Mouse (Mus musculus): ENCODE data around the gene Txnrd2. TPM values are rescaled to one million over a fixed set of nuclear protein-coding genes. Genes with fewer than 3 reads are reported as not detected.

Gene Txnrd2
- total and polyA plus RNA-seq, 3 experiments = 14.6 to 24.1 (median 22.0) TPM

- in situ Hi-C loops (cut with MboI; ENCODE audit: low pct_ligation_motif_present, low pct_unique_long_range_greater_than_20kb, low sequenced_read_pairs) (no loop called here), dilution Hi-C loops (cut with MboI; ENCODE audit: extremely low pct_ligation_motif_present, extremely low pct_unique_long_range_greater_than_20kb, low sequenced_read_pairs) (no loop called here)
- no peak overlapping the region for H3K4me3 ChIP-seq (replicated peaks in 1 of 3; ENCODE audit: low read depth in 2 of 3, low read length in 2 of 3, poor library complexity in 1 of 3)
- no peak for DNase-seq (ENCODE audit: extremely low read depth)
- no peaks in the 10 kb centered on the region for H3K27me3 ChIP-seq (replicated peaks)
- no peak for TF ChIP-seq POLR2AphosphoS2 (IDR thresholded peaks at IDR 0.05; ENCODE audit: low read depth, low read length)
- no peaks in the 10 kb centered on the region for H3K79me2 ChIP-seq (replicated peaks; ENCODE audit: control insufficient read depth, extremely low read depth, insufficient read depth, poor library complexity, severe bottlenecking)
- no peaks in the 10 kb centered on the region for H3K9me3 ChIP-seq (replicated peaks; ENCODE audit: low read length)
- H3K27ac ChIP-seq (ENCODE audit: insufficient read depth, low read depth) = no peak overlapping the region
- no peak overlapping the region for H3K4me2 ChIP-seq (ENCODE audit: insufficient read depth, low read depth, poor library complexity, severe bottlenecking)
- no peak overlapping the region for H3K9ac ChIP-seq (ENCODE audit: insufficient read depth, low read depth)
- no peaks in the 10 kb centered on the region for H3K4me1 ChIP-seq (ENCODE audit: control insufficient read depth in 1 of 2, insufficient read depth in 2 of 2)
- peaks cover 18 to 95% of the 10 kb centered on the region in 2 experiments for H3K36me3 ChIP-seq (replicated peaks in 1 of 2; ENCODE audit: control insufficient read depth in 1 of 2, insufficient read depth in 1 of 2, low read length in 1 of 2)
These were observed 45.8 kb downstream of the Txnrd2 start for GRCm38 (mm10) chr16:18471976-18472375.

- no peak for DNase-seq (ENCODE audit: extremely low read depth)
- Histone ChIP-seq H3K4me1 (ENCODE audit: control insufficient read depth in 1 of 2, insufficient read depth in 2 of 2) (no peaks in the 10 kb centered on the region), H3K27ac (ENCODE audit: insufficient read depth, low read depth) (no peak overlapping the region), H3K36me3 (replicated peaks in 1 of 2; ENCODE audit: control insufficient read depth in 1 of 2, insufficient read depth in 1 of 2, low read length in 1 of 2) (peaks cover 19 to 95% of the 10 kb centered on the region in 2 experiments), H3K27me3 (replicated peaks) (no peaks in the 10 kb centered on the region), H3K79me2 (replicated peaks; ENCODE audit: control insufficient read depth, extremely low read depth, insufficient read depth, poor library complexity, severe bottlenecking) (no peaks in the 10 kb centered on the region), H3K9ac (ENCODE audit: insufficient read depth, low read depth) (no peak overlapping the region), H3K4me3 (replicated peaks in 1 of 3; ENCODE audit: low read depth in 2 of 3, low read length in 2 of 3, poor library complexity in 1 of 3) (no peak overlapping the region), H3K9me3 (replicated peaks; ENCODE audit: low read length) (no peaks in the 10 kb centered on the region), H3K4me2 (ENCODE audit: insufficient read depth, low read depth, poor library complexity, severe bottlenecking) (no peak overlapping the region)
- in situ Hi-C loops (cut with MboI; ENCODE audit: low pct_ligation_motif_present, low pct_unique_long_range_greater_than_20kb, low sequenced_read_pairs) = no loop called here
- dilution Hi-C loops (cut with MboI; ENCODE audit: extremely low pct_ligation_motif_present, extremely low pct_unique_long_range_greater_than_20kb, low sequenced_read_pairs) = no loop called here
- TF ChIP-seq NRF1 (IDR thresholded peaks at IDR 0.05; ENCODE audit: low read depth, low read length) = no peak
- TF ChIP-seq ZC3H11A (IDR thresholded peaks at IDR 0.05; ENCODE audit: low read depth, low read length) = no peak
- no peak for TF ChIP-seq HCFC1 (IDR thresholded peaks at IDR 0.05; ENCODE audit: low read depth, low read length)
- TF ChIP-seq ETS1 (conservative IDR thresholded peaks at IDR 0.05; ENCODE audit: low read depth, low read length) = no peak
- TF ChIP-seq TCF12 (IDR thresholded peaks at IDR 0.05; ENCODE audit: low read depth, low read length) = no peak
- TF ChIP-seq EP300 (IDR thresholded peaks at IDR 0.05; ENCODE audit: low read length) = no peak
These were observed 46.2 kb downstream of the Txnrd2 start for GRCm38 (mm10) chr16:18472416-18472815.

GRCm38 (mm10) chr16:18472976-18473375 lies 46.8 kb downstream of the Txnrd2 start:
- Histone ChIP-seq H3K27me3 (replicated peaks) (no peaks in the 10 kb centered on the region), H3K9me3 (replicated peaks; ENCODE audit: low read length) (no peaks in the 10 kb centered on the region), H3K4me1 (ENCODE audit: control insufficient read depth in 1 of 2, insufficient read depth in 2 of 2) (no peaks in the 10 kb centered on the region), H3K4me3 (replicated peaks in 1 of 3; ENCODE audit: low read depth in 2 of 3, low read length in 2 of 3, poor library complexity in 1 of 3) (no peak overlapping the region), H3K79me2 (replicated peaks; ENCODE audit: control insufficient read depth, extremely low read depth, insufficient read depth, poor library complexity, severe bottlenecking) (no peaks in the 10 kb centered on the region), H3K27ac (ENCODE audit: insufficient read depth, low read depth) (no peak overlapping the region), H3K4me2 (ENCODE audit: insufficient read depth, low read depth, poor library complexity, severe bottlenecking) (no peak overlapping the region), H3K36me3 (replicated peaks in 1 of 2; ENCODE audit: control insufficient read depth in 1 of 2, insufficient read depth in 1 of 2, low read length in 1 of 2) (peaks cover 25 to 96% of the 10 kb centered on the region in 2 experiments), H3K9ac (ENCODE audit: insufficient read depth, low read depth) (no peak overlapping the region)
- no peak for DNase-seq (ENCODE audit: extremely low read depth)
- in situ Hi-C loops (cut with MboI; ENCODE audit: low pct_ligation_motif_present, low pct_unique_long_range_greater_than_20kb, low sequenced_read_pairs) = no loop called here
- TF ChIP-seq ZMIZ1 (IDR thresholded peaks at IDR 0.05; ENCODE audit: low read depth, low read length) (no peak), NELFE (IDR thresholded peaks at IDR 0.05; ENCODE audit: low read depth, low read length) (no peak), UBTF (IDR thresholded peaks at IDR 0.05; ENCODE audit: low read depth, low read length) (no peak), RAD21 (IDR thresholded peaks at IDR 0.05; ENCODE audit: low read depth, low read length) (no peak), ZKSCAN1 (IDR thresholded peaks at IDR 0.05; ENCODE audit: borderline replicate concordance, low read depth, low read length) (no peak), ZC3H11A (IDR thresholded peaks at IDR 0.05; ENCODE audit: low read depth, low read length) (no peak), MAZ (IDR thresholded peaks at IDR 0.05; ENCODE audit: low read depth, low read length) (no peak), KAT2A (IDR thresholded peaks at IDR 0.05; ENCODE audit: insufficient replicate concordance, low read length) (no peak), ETS1 (conservative IDR thresholded peaks at IDR 0.05; ENCODE audit: low read depth, low read length) (no peak), SIN3A (IDR thresholded peaks at IDR 0.05; ENCODE audit: low read length) (no peak), EP300 (IDR thresholded peaks at IDR 0.05; ENCODE audit: low read length) (no peak), MAFK (IDR thresholded peaks at IDR 0.05; ENCODE audit: insufficient replicate concordance, low read length) (no peak), USF1 (IDR thresholded peaks at IDR 0.05; ENCODE audit: low read depth, low read length) (no peak), GABPA (IDR thresholded peaks at IDR 0.05; ENCODE audit: insufficient replicate concordance, low read depth, low read length) (no peak), MEF2A (IDR thresholded peaks at IDR 0.05; ENCODE audit: borderline replicate concordance, low read depth, low read length) (no peak), POLR2AphosphoS2 (IDR thresholded peaks at IDR 0.05; ENCODE audit: low read depth, low read length) (no peak)
- dilution Hi-C loops (cut with MboI; ENCODE audit: extremely low pct_ligation_motif_present, extremely low pct_unique_long_range_greater_than_20kb, low sequenced_read_pairs) = no loop called here
